Mouse (Mus musculus): ENCODE measurements around the gene Ankrd37.

The Ankrd37 gene

DNA sequence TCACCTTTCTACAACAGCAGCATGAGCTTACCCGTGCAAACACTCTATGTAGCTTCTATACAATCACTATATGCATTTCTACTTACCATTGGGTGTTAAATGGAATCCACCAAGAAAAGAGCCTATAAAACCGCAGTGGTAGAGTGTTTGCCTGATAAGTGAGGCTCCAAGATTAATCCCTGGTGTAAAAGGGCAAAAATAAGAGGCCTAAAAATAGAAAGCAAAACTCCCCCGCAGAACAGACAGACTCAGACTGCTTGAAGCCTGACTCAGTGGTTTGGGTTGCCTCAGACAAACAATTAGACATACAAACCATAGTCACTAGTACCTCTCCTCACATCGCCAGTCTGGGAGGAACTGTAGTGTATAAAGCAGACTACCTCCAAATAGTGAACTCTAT, at the start of gene Ankrd37:
TSS of gene Ankrd37 (minus strand) at position 112 of the 400 bp plus-strand sequence.
- no peak for DNase-seq

DNA sequence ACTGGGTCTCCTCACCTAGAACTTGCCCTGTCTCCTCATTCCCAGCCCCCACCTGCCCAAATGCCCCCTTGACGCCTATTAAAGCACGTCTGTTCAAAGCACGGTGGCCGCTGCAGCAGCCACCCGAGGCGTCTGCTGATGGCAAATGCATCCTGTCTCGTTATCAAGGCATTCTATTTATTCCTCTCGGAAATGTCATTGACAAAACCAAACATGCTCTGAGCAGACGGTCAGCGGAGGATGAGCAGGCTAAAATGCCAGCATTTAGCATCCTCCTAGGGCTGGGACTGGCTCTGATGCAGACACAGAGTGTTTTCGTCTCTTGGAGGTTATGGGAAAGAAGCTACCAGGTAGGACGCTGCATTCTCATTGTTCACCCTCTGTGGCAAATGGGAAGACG, 34.8 kb upstream of the Ankrd37 start:
- no peak for DNase-seq

DNA sequence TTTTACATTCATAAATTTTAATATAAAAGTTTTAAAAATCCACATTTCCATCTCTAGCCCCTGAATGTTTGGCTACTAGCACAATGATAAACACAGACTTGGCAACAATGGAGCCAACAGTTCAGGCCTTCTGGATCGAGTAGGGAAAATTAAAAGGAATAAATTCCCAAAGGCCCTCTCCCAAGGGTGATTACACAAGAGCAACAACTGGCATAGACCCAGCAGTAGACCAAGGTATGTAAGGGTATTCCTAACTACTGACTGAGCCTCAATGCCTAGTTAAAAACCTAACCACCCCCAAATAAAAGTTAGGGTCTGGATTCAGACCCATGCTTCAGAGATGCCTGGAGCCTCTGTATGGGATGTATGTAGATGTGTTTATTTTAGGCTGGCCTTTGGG, 34.2 kb upstream of the Ankrd37 start:
- DNase-seq, result no peak

DNA sequence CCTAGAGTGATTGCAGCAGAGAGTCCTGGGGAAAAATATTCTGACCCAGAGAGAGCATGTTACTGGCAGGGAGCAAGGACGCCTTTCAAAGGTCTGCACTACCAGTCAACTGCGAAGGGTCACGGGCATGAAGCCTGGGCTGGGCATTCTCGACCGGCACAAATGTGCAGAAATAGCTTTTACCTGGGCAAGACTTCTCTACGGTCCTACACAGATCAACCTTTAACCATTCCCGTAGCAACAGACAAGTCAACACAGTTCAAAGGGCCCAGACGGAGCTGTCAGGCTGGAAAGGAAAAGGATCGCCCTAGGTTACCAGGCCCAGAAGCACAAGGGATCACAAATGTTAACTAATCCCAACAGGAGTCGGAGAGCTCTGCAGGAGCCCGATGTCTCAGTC, 30.7 kb upstream of the Ankrd37 start:
- DNase-seq, result no peak

DNA sequence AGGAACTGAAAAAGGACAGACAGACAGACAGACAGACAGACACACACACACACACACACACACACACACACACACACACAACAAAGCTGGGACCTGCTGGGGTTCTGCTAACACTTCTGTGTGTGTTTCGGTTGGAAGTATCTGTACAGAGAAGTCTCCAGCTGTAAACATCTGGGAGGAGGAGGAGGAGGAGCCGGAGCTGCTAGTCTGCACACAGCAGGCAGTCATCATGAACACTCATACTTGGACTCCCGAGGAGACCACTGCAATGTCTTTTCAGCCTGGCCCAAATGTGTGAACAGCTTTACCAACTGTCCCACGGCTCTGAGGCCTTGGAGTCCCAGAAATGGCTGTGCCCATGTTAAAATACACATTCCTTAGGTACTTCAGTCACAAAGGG, 18.9 kb upstream of the Ankrd37 start:
- DNase-seq, result no peak

DNA sequence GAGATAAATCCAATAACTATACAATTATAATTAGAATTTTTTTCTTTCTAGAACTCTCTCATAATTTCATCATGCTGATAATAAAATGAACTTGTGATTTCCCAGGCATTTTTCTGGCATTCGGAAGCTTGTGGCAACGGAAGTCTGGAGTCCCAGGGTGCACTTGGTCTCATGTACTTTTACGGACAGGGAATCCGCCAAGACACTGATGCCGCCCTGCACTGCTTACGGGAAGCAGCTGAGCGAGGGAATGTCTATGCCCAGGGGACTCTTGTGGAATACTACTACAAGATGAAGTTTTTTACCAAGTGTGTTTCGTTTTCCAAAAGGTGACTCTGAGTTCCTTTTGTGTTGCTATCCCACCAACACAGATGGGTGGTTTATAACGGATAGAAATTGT, 17.3 kb upstream of the Ankrd37 start:
- no peak for DNase-seq

DNA sequence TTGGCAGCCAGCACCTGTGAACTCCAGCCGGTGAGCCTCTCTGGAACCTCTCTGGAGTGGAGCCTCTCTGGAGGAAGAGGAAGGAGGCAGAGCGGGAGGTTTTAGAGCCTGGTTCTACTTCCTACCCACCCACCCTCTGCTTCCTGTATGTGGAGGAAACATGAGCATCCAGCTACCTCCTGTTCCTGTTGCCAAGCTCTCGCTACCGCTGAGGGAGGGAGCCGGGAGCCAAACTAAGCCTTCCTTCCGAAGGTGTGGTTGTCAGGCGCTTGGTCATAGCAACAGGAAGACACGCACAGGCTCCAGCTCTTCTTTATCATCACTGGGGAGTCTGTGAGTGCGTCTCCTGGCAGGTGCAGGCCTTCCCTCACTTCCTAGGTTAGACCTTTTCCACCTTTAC, 16.7 kb upstream of the Ankrd37 start:
- no peak for DNase-seq

DNA sequence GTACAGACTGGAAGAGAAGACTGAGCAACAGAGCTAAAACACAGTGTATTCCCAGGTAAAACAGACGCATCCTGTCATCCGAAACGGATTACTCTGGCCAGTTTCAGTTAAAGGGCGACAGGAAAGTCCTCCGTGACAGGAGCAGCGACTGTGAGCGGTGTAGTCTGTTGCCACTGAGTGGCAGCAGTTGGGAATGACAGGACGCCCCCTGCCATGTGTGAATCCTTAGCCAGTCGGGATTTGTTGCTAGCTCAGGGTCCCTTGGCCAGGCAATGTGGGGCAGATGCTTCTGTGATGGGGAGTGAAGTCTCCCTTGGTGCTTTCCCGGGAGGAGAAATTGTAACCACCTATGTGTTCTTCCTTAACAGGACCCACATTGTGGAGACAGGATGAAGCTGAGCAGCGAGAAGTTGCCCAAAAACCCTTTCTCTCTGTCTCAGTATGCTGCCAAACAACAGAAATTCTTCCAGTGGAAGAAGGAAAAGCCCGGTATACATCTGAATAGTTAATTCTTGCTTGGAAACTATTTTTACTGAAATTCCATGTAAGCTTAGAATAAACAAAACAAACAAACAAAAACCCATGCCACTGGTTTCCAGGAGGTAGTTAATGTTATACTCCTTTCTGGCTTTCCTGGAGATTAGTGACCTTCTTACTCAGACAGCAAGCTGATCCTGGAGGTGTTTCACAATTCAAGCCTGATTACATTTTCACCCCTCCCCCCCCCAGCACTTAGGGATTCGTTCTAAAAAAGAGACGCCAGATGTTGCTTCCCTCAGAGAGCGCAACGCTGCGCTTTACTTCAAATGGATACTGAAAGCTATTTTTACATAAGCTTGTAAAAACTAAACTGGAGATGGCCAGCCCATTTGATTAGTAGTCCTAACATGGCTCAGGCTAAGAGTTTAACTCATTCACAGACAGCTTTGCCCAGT, 5.5 kb upstream of the Ankrd37 start:
- peak; percentile 24 to 27 for DNase-seq

DNA sequence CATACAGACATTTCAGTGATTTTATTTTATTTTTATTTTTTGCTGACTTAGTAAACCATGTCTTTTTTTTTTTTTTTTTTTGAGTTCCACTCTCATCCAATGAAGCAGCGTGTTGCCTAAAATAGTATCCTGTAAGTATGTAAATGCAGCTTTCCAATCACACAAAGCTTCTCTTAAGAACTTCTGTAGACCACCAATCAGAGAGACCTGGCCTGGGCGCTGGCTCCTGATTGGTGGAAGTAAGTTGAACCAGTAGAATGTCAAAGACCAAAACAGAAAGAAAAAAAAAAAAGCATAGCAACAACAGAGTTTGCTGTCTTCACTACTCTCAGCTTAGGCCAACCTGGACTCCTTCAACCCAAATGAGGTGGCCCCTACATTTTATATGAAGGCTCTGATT, 4.8 kb upstream of the Ankrd37 start:
- DNase-seq, result no peak

DNA sequence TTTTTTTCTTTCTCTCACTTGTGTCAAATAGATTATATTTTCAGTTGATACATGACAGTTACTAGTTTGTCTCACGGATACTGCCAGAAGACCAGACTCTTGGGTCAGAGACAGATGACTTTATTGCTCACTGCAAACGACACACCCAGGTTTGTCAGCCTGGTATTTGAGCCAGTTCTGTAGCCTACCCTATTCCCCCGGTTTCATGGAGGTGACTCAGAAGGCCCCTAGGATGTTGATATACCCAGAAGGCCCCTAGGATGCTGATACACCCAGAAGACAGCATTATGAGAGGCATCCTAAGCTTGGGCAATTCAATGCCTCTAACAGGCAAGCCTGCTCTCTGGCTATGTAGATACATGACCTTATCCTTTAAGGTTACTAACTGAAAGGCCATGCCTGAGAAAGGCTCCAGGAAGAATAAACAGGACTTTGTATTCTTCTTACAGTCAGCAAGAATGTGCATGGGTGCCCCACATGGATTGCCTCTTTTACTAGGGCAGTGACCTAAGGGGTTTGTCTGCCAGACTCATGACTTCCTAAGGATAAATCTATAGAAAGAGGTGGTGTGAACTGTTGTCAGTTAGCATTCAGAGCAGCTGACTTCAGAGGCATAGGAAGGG, 1.7 kb upstream of the Ankrd37 start:
- no peak for DNase-seq

DNA sequence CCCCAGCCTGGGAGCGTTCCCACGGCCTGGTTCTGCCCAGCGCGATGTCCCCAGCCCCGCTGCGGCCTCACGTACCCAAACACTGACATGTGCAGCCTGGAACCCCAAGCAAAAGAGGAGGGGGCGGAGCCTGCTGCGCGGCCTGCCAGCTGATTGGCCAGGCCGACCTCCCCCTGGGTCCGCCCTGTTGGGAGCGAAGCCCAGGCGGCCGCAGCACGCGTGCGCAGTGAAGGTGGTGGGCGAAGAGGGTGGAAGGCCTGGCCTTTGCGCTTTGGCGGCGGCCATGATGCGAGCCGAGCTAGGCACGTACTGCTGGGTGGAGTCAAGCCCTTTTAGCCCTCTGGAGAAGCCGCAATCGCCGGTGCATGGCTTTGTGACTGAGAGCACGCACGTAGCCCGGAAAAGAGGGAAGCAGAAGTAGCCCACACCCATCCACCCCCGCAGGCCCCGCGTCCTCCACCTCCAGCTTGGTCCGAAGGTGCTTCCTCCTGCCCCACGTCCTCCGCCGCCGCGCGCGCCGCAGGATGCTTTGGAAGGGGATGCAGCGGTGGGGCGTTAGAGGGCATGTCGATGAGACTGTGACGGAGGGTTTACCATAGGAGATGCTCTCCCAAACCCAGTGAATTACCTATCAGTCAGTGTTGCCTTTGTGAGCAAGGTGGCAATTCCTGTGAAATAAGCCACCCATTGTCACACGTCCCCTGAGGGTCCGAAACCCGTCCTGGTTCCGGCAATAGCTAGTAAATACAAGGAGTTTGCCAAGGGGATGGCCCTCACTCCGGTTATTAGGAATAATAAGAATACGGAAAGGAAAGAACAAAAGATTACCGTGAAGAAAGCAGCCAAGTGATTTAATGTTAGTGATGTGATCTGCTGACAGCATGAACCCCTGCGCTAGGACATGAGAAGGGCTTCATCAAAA, 5.5 kb downstream of the Ankrd37 start:
- peak; percentile 99 for DNase-seq

DNA sequence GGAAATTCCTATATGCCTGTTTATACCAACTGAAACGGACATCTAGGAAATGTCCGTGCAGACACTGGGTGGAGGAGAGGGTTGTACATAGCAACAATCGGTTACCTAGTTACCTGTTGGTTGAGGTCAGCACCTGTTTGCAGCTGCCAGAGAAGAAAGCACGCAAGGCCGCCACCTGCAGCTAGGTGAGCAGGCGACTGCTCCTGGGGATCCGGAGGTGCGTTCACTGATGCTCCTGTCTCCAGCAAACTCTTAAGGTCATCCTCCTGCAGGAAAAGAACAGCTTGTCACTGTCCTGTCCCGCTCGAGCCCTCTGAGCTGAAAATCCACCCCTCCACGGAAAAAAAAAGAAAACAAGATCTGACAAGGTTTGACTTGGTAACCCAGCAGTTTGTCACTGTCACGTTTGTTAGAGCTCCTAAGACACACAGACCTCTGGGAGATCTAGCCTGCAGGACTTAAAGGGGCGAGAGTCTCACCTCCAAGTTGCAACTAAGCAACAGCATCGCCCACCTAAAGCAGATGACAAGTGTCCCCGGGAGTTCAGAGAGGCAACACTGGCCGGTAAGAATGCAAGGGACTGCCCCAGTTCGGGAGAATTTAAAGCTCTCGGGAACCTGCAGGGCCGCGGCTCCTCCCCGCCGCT, 6.2 kb downstream of the Ankrd37 start, which contains the start of gene Lrp2bp:
TSS of gene Lrp2bp (plus strand) at position 166 of the 646 bp plus-strand sequence.
- DNase-seq, result peak; percentile 53 to 60

DNA sequence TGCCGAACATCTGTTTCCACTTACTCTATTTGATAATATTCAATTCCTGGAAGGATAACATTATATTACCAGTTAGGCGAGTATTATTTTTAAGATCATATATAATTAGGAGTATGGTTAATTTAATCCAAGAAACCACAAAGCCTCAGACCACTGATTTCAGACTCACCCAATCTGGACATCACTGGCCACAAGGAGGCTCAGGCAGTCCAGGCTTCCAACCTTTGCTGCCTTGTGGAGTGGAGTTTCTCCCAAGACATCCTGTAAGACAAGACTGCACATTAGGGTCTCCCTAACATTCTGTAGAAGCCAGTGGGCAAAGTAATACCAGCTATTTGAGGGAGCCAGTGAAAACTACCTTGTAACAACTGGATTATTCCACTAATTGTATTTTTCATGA, 7.3 kb downstream of the Ankrd37 start:
- no peak for DNase-seq

DNA sequence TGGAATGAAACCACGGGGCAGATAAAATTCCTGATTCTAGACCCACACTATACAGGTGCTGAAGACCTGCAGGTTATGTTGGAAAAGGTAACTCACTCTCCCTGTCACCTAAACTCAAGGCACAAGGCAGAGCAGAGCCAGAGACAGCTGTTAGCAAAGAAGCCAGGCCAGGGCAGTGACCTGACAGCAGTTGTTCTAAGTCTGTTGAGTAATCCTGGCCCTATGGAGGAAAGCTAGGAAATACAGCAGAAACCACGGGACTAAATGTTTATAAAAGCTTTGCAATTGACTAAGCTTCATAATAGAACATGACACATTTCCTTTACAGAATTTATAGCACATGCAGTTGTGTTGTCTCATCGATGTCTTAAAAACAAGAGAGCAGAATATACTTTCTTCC, 9.9 kb downstream of the Ankrd37 start:
- DNase-seq, result no peak

DNA sequence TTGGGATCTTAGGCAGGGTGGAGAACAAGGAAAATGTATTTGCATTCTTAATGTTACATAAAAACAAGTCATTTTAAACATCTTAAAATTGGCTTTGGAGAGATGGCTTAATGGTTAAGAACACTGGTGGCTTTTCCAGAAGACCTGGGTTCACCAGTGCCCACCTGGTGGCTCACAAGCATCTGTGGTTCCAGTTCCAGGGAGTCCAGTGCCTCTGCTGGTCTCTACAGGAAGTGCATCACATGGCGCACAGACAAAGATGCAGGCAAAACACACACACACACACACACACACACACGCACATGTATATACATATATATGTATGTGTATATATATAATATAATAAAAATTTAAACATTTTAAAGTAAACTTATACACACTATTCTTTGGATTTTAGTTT, 11.4 kb downstream of the Ankrd37 start:
- DNase-seq, result no peak

DNA sequence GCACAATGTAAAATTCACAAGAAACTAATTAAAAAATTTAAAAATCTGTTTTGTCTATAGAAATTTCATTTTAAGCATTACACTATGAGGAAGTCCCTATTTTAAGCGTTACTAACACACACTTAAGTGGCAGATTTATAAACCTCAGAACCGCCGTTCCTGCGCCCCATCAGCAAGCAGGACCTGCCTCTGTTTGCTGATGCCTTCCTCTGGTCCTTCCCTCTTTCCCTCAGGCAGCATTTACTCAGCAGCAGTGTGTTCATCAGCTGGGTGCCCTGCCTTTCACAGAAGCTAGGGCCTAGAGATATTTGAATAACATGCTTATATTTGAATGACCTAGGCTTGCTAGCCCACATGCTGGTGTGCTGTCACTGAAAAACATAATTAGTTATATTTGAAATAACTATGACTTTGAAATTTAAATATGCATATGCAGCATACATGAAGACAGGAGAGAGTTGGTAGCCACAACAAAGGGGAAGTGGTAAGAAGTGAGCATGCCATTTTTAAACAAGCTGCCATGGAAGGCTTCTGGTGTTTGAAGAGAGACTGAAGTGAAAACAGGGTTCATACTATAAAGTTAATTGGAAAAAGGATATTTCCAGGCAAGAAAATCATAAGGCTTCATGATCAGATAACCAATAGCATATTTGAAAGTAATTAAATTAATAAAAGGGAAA, 14.7 kb downstream of the Ankrd37 start:
- DNase-seq, result no peak

DNA sequence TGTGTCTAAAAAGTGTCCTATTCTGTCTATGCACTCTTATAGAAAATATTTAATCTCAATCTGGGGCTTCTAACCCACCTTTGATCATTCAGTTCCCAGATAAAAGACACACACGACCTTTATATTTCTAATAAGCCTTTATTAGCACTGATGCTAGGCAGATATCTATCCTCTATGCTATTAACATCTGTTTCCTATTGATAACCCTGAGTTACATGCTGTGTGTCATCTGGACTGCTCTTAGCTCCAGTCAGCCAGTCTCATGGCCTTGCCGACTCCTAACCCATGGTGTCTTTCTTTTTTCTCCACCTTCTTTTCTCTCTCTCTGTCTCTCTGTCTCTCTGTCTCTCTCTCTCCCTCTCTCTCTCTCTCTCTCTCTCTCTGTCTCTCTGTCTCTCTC, 17.3 kb downstream of the Ankrd37 start:
- DNase-seq, result no peak

DNA sequence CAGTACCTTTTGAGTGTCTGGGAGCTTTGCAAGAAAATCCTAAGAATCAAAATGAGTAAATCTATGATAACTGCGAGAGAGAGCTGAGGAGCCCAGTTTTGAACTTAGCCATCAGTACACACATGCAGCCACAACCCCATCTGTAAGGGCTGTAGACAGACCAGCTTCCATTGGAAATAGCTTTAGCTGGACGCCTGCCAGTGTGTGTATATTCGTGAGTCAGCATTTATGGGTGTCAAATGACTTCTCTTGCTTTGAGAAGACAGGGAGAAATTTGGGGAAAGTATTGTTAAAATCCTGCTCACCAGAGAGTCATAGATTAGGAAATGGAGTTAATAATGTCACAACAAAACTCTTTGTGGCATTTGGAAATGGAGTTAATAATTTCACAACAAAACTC, 18.8 kb downstream of the Ankrd37 start:
- no peak for DNase-seq

DNA sequence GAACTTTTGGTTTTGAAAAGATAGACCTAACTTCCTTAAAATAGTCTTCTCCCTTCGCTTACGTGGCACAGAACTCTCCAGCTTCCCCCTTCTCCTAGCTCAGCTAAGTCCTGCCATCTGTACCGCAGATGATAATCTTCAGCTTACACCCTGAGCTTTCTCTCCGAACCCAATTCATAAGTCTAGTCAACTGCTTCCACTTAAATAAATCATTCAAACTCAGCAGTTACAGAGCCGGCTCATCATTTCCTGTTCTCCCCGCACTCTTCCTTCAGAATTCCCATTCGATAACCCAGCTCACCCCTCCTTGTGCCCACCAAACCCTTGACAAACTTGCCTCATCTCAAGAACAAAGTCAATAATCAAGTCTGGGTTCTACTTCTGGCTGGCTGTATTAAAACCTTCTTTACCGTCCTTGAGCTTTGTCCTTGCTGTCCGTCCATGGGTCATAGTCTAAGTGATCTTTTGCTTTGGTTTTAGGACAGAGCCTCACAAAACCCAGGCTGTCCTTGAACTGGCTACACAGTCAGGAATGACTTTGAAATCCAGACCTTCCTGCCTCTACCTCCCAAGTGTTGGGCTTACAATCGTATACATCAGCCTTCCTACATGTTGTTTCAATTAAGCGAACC, 29.6 kb downstream of the Ankrd37 start:
- DNase-seq, result no peak

DNA sequence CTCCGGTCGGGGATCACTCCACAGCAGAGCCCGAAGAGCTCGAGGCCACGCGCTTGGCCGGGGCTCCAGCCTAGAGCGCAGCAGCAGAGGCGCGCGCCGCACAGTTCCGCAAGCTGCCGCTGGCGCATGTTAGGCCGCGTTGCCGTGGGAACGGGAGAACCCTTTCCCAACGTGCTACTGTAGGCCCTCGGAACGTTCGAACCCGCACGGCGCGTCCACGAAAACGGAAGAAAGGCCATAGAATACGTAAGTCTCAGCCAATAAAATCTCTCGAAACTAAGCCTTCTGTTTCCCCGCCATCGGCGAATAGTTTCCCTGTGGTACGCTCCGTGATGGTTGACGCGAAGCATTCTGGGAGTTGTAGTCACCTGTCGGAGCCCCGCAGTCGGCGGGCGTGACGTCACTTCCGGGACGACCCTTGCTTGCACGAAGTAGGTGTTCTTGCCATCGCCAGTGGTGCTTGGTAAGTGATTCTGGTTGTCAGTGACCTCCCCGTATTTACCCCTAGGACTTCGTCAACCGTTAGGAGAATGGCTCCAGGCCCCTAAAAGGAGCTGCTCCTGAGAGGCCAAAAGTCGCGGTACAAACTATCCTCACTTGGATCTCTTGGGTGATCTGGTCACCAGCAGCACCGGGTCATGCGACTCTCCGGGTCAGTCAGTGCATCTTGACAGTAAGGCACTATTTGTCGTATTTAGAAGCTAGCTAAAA, 30.2 kb downstream of the Ankrd37 start, which contains the start of the genes 1700029J07Rik and Ufsp2:
TSS of gene 1700029J07Rik (minus strand) at position 127 of the 711 bp plus-strand sequence.
TSS of gene Ufsp2 (plus strand) at position 403 of the 711 bp plus-strand sequence.
- peak; percentile 98 to 99 for DNase-seq
